Mouse (Mus musculus) heart, adult 2 months (tissue): Measurements from ENCODE around the gene Atmin. TPM values are rescaled to one million over a fixed set of nuclear protein-coding genes. Genes with fewer than 3 reads are reported as not detected.
A peak's percentile ranks its signal among the peaks of the same experiment; 100 is the strongest.

Source experiments
- DNase-seq, 2 experiments: peaks; one replicate each; pipeline ENCODE4 v3.0.0; 2021
- H3K27ac ChIP-seq: fragments of 200-600 bp; 2 replicates; pipeline ENCODE4 v1.8.1; 2022
- H3K27me3 ChIP-seq: fragments of 200-500 bp; 2 replicates; pipeline ENCODE4 v1.6.1; 2012; ENCODE audit warnings: mild to moderate bottlenecking, low read length, inconsistent platforms, mixed read lengths; ENCODE audit not compliant: control insufficient read depth, insufficient read depth
- H3K36me3 ChIP-seq: fragments of 200-500 bp; 2 replicates; pipeline ENCODE4 v1.6.1; 2012; ENCODE audit warnings: low read length, inconsistent platforms; ENCODE audit not compliant: control insufficient read depth, insufficient read depth
- H3K4me1 ChIP-seq: fragments of 200-500 bp; 2 replicates; pipeline ENCODE4 v1.6.1; 2011; ENCODE audit warnings: low read length; ENCODE audit not compliant: control insufficient read depth, insufficient read depth
- H3K4me3 ChIP-seq: fragments of 200-600 bp; 2 replicates; pipeline ENCODE4 v1.8.1; 2022
- H3K79me2 ChIP-seq: fragments of 200-500 bp; replicated peaks from 2 replicates; pipeline ENCODE4 v1.6.1; 2012; ENCODE audit warnings: mild to moderate bottlenecking, inconsistent platforms, low read length, moderate library complexity, mixed read lengths; ENCODE audit not compliant: control insufficient read depth, insufficient read depth
- H3K9ac ChIP-seq: fragments of 200-500 bp; 2 replicates; pipeline ENCODE4 v1.6.1; 2012; ENCODE audit warnings: low read depth, mild to moderate bottlenecking, control low read depth, inconsistent platforms, low read length, mixed read lengths
- CTCF ChIP-seq: fragments of 200-600 bp; IDR thresholded peaks from 2 replicates; pipeline ENCODE4 v1.8.1; 2022; ENCODE audit warnings: antibody characterized with exemption, mild to moderate bottlenecking, moderate library complexity
- EP300 ChIP-seq: fragments of 200-500 bp; IDR thresholded peaks from 2 replicates; pipeline ENCODE4 v1.6.1; 2011; ENCODE audit warnings: low read depth, low read length, control low read depth; ENCODE audit not compliant: insufficient read depth
- POLR2A ChIP-seq: fragments of 200-500 bp; IDR thresholded peaks from 2 replicates; pipeline ENCODE4 v1.6.1; 2011; ENCODE audit warnings: mild to moderate bottlenecking, low read depth, low read length, control low read depth; ENCODE audit not compliant: insufficient read depth
- WGBS: fragments of 180-500 bp; shearing (Covaris S2); methylation state at CpG from one replicate; pipeline ENCODE4 v1.1.7; 2018; 5-methylcytosine and 5-hydroxymethylcytosine counted together
- intact Hi-C: fragments of 180-260 bp; cut with DNase I; formaldehyde crosslinking; loops from one replicate; pipeline ENCODE4 v1.15.1; 2025
- polyA plus RNA-seq: library from polyadenylated mRNA; depleted of rRNA; stranded (reverse); fragments of >200 nt; gene quantifications from 2 replicates; pipeline ENCODE4 v1.2.3, GENCODE M21; 2012; rRNA removed
- total RNA-seq, 2 experiments: library from RNA; stranded (reverse); gene quantifications; 2 replicates each; pipeline ENCODE4 v1.2.3; 2021

The Atmin gene
- total and polyA plus RNA-seq, 3 experiments: 9.3 to 16.5 (median 14.4) TPM

DNA sequence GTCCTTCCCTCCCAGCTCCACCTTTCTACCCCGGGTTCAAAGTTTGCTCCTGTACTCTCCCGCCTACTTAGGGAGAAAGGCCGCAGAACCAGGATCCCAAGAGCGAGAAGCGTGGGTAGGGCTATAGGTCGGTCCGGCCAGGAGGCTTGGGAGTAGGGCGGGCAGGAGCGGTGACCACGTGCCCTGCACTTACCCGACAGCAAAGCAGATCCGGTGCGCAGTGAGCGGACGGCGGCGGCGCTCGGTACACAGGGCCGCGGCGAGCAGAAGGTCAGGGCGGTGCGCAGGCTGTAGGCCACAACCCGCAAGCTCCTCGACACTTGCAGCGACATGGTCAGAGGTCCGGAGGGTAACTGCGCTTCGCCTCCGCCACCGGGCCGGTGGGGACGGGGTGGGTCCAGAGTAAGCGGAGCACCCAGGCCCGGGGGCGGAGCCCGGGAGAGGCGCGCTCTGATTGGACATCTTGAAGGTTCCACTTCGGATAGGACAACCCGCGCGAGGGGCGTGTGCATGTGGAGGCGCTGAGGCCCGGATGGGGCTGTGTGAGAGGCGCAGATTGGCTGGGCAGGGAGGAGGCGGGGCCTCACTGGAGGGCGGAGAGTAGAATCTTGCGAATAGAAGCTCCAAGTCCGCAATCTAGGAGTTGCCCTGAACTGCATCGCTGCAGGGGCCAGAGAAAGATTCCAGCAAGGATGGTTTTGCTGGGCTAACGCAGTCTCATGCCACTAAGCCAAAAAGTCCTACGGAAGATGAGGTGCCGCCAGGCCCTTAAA lies 50.1 kb downstream of the Atmin start, which contains the start of gene Gcsh:
Gcsh (minus strand) TSS at position 443 of the 773 bp plus-strand sequence.
- intact Hi-C loops: loop anchor here (5.0 kb wide), 1 partner anchor 71 kb away; the partner anchor contains the start of genes Cenpn and Cmc2
- peak; percentile 98 to 99 for DNase-seq
- no peaks in the 10 kb centered on the region for H3K36me3 ChIP-seq

DNA sequence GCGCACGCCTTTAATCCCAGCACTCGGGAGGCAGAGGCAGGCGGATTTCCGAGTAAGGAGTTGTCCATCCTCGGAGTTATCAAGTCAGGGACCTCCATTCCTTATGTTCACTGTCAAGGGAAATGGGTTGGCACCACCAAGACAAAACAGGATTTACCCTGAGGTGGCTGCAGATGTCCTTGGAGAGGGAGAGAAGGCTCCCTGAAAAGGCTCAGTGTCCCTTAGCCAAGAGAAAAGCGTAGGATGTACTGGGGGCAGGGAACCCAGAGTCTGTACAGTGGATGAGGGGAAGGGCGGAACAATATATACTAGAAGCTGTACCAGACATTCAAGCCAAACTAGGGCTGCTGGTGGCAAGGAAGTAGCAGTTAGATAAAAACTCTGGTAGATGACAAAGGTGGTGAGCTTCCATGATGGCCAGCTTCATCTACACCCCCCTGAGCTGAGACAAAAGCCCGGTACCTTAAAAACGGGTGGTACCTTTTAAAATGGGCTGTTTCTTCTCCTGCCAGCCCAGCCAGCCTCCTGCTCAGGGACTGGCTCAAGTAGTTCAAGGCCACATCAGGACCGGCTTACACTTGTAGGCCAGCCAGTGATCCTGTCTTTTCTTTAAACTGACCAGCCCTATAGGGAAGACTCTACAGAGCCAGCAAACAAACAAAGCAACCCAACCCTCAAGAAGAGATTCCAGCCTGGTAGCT lies 51.0 kb downstream of the Atmin start:
- Histone ChIP-seq H3K27ac (no peak overlapping the region), H3K4me1 (peaks cover 2% of the 10 kb centered on the region), H3K27me3 (no peaks in the 10 kb centered on the region), H3K79me2 (0 out of 2 replicates have a peak, but pooled peaks cover 1% of the 10 kb centered on the region), H3K4me3 (peak overlapping the region; percentile 64), H3K36me3 (no peaks in the 10 kb centered on the region), H3K9ac (no peak overlapping the region)
- no peak for DNase-seq
- WGBS: 47% methylated on average over 11 of the region's 11 CpGs
- intact Hi-C loops: loop anchor here (5.0 kb wide), 1 partner anchor 72 kb away; the partner anchor contains the start of genes Cenpn and Cmc2
- TF ChIP-seq EP300: no peak
- no peak for TF ChIP-seq CTCF
- no peak for TF ChIP-seq POLR2A

More for the DNA sequence above, 50.1 kb downstream of the Atmin start, which contains the start of gene Gcsh:
- Histone ChIP-seq H3K4me1 (peaks cover 2% of the 10 kb centered on the region), H3K4me3 (peak within 1 kb of the TSS; percentile 64), H3K27me3 (no peaks in the 10 kb centered on the region), H3K27ac (peak within 1 kb of the TSS; percentile 84), H3K79me2 (0 out of 2 replicates have a peak, but pooled peaks cover 1% of the 10 kb centered on the region), H3K9ac (peak within 1 kb of the TSS; percentile 92)
- TF ChIP-seq EP300: no peak
- TF ChIP-seq POLR2A: peak; percentile 74
- under 1% methylated on average over 55 of the region's 56 CpGs for WGBS

Other genes starting within 250 kb of the Atmin start
- gene Cdyl2, start 210.4 kb upstream of the Atmin start, total RNA-seq: 1 to 10 TPM; 3.3 to 3.9 TPM
- 1.5 and 2.1 TPM in 2 replicates for gene Cdyl2, start 210.4 kb upstream of the Atmin start, polyA plus RNA-seq
- gene Cmc2, start 21.9 kb upstream of the Atmin start, total RNA-seq: 10 to 100 TPM; 65.8 to 79.2 TPM
- gene Cmc2, start 21.9 kb upstream of the Atmin start, polyA plus RNA-seq: 30.0 and 46.1 TPM in 2 replicates
- under 1 TPM; 0.37 to 0.89 TPM for gene Cenpn, start 21.7 kb upstream of the Atmin start, total RNA-seq
- gene Cenpn, start 21.7 kb upstream of the Atmin start, polyA plus RNA-seq: 0.74 and 1.3 TPM in 2 replicates
- gene 1700030J22Rik, start 35.6 kb downstream of the Atmin start, total RNA-seq: under 1 TPM; 0.44 to 0.68 TPM
- 0.35 and 0.41 TPM in 2 replicates for gene 1700030J22Rik, start 35.6 kb downstream of the Atmin start, polyA plus RNA-seq
- gene Gcsh, start 50.1 kb downstream of the Atmin start, total RNA-seq: 10 to 100 TPM; 51.2 to 55.1 TPM
- 34.8 and 63.6 TPM in 2 replicates for gene Gcsh, start 50.1 kb downstream of the Atmin start, polyA plus RNA-seq
- gene Pkd1l2, start 139.1 kb downstream of the Atmin start, total RNA-seq: not detected
- 0.06 TPM in 1 of 2 replicates, not detected in the other for gene Pkd1l2, start 139.1 kb downstream of the Atmin start, polyA plus RNA-seq
- not detected for gene Bco1, start 152.5 kb downstream of the Atmin start, total RNA-seq
- gene Bco1, start 152.5 kb downstream of the Atmin start, polyA plus RNA-seq: 0.06 TPM in 1 of 2 replicates, not detected in the other
- 1 to 10 TPM; 4.2 to 5.2 TPM for gene Gan, start 214.7 kb downstream of the Atmin start, total RNA-seq
- 1.7 and 2.6 TPM in 2 replicates for gene Gan, start 214.7 kb downstream of the Atmin start, polyA plus RNA-seq